Mouse (Mus musculus) stomach, postnatal 0 days (tissue): ENCODE measurements around the gene Hist1h3c.

Experiments
- CTCF ChIP-seq: IDR thresholded peaks from 2 replicates; pipeline ENCODE4 v1.5.1; 2016; ENCODE audit warnings: antibody characterized with exemption, low read depth, mild to moderate bottlenecking, moderate library complexity
- EP300 ChIP-seq: optimal IDR thresholded peaks from 2 replicates; pipeline ENCODE3; 2016; ENCODE audit warnings: antibody characterized with exemption

DNA sequence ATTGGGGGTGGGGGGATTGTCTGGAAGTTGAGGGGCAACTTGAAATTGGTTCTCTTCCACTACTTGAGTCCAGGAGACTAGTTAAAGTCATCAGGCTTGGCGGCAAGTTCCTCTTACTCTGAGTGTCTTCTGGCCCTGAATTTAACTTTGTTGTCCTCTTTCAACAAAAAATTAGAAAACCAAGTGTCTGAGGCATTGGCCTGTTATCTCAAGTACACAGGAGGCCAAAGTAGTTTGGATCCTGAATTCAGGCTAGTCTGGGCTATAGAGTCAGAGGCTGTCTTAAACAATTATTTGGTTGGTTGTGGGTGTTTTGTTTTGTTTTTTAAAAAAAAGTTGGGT, 19.7 kb upstream of the Hist1h3c start:
- TF ChIP-seq EP300 (no peak), CTCF (no peak)
